Mouse (Mus musculus) kidney, postnatal 25 days (tissue): ENCODE measurements around the gene Cul9.
"Not testable (repeated sequence)": the region's sequence is repeated elsewhere in the genome, so short reads cannot be mapped to it uniquely, and the experiment has no call there.

Experiments used
- DNase-seq, 2 experiments: peaks; one replicate each; pipeline ENCODE4 v3.0.0; 2021; ENCODE audit warnings: mixed read lengths in 2 of 2

Gene Cul9

GRCm38 (mm10) chr17:46545813-46546564 lies at the start of gene Cul9:
Gene Cul9, minus strand, starts transcription at chr17:46546388.
- DNase-seq = peak; percentile 82 to 93

- DNase-seq = no peak
Observed at GRCm38 (mm10) chr17:46595336-46595735, 49.1 kb upstream of the Cul9 start.

- peak in 1 of 2 experiments; percentile 23 for DNase-seq
Observed at GRCm38 (mm10) chr17:46594606-46595005, 48.4 kb upstream of the Cul9 start.

DNA sequence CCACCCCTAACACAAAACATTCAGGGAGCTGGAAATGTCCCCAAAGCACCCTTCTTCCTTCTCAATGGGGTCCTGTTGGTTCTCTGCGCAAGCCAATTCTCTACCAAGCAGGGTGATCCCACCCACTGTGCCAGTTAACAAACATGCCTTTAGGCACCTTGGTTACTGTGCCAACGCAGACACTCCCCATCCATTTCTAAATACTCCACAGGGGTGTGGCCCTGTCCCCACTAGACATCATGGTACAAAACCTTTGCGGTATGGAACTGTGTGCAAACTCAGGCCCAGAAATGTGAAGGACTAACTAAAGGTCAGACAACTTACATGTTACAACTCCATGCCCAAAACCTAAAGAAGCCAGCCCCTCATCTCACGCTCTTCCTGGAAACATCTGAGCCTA lies 46.9 kb upstream of the Cul9 start:
- no peak for DNase-seq

DNA sequence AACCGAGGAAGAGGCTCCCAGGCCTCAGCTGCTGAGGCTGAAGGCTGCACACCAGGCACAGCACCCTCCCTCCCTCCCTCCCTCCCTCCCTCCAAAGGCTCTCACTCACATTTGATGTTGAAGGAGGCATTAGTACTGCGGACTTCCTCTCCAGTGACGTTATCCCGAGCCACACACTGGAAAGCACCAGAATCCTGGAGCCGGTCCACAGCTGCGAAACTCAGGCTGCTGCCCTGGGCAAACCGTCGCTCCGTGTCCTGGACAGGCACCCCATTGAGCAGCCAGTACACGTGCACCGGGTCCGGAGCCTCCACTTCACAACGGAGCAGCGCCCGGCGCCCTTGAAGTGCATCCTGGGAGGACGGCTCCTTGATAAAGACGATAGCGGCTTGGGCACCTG lies 45.2 kb upstream of the Cul9 start:
- no peak for DNase-seq

DNA sequence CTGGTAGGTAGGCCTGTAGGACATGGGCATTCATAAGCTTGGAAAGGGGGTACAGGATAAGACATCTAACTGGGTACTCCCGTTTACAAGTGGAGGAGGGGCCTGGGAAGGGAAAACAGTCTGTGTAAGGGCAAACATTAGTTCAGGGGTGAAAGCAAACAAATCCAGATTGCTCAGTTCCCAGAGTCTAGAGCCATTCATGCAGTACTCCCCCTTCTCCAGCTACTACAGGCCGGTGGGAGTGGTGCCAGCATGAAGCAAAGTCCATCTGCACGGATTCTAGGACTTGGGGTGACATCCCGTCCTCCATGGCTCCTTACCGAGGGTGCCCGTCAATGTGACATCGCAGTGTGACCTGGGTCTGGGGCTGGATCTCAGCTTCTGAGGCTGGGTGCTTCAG lies 44.3 kb upstream of the Cul9 start:
- no peak for DNase-seq

DNA sequence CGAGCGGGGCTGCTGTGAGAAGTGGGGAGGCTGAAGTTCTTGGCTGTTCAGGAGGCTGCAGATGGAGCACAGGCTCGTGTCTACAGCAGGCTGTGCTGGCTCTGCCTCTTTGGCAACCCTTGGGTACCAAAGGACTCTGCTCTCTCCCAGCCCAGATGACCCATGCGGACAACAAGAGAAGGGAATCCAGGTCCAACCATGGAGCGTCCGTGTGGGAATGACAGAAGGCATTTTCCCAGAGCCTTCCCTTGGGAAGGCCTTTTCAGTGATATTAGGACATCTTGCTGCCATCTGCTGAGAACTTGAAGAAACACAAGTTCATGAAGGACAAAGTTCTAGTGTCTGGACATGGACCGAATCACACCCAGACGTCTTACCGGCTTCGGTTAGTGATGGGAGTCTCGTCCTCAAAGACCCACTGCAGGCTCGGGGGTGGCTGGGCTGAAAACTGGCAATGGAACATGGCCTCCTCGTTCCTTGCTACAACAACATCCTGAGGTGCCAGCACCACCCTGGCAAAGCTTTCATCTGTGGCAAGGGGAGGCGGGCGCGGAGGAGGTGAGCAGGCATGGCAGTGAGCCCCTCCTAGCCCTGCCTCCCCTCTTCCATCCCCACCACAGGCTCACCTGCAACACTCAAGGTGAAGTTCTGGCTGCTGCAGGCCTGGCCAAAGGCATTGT lies 43.6 kb upstream of the Cul9 start:
- DNase-seq = peak; percentile 21 to 62

- no peak for DNase-seq
Observed at GRCm38 (mm10) chr17:46588913-46589312, 42.7 kb upstream of the Cul9 start.

DNA sequence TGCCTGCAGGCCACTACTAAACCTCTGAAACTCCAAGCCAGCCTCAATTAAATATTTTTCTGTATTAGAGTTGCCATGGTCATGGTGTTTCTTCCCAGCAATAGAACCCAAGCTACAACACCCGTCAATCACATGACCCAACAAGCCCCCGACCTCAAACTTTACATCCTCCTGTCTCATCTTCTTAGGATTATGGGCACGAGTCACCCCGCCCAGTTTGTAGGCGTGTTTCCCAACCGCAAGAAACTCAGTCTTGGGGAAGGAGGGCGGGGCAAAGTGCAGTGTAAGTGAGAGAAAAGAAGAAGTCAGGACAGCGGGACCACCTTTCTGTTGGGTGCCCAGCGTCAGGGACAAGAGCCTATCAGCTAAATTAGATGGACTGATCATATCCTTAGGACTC lies 42.0 kb upstream of the Cul9 start:
- no peak for DNase-seq

DNA sequence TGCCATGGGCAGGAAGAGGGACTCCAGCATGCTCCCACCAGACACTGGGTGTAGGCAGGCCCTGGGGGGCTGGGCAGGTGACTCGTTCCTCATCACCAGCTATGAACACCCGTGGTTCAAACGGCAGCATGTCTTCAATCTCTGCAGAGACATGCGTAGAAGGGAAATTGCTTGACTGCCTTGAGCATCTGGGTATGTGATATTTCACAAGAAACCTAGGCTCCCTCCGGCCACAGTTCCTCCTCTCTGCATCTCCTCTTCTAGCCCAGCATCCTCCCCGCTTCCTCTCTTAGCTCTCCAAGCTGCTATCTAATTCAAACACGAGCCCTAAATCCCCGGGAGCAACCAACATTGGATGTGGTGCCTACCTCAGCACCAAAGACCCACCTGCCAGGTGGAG lies 40.1 kb upstream of the Cul9 start:
- no peak for DNase-seq

- DNase-seq = no peak
Observed at GRCm38 (mm10) chr17:46578650-46579049, 32.5 kb upstream of the Cul9 start.

GRCm38 (mm10) chr17:46576070-46576469 lies 29.9 kb upstream of the Cul9 start:
- peak in 1 of 2 experiments; percentile 37 for DNase-seq

GRCm38 (mm10) chr17:46574535-46574934 lies 28.3 kb upstream of the Cul9 start:
- no peak for DNase-seq

- DNase-seq = no peak
Observed at GRCm38 (mm10) chr17:46571005-46571404, 24.8 kb upstream of the Cul9 start.

DNA sequence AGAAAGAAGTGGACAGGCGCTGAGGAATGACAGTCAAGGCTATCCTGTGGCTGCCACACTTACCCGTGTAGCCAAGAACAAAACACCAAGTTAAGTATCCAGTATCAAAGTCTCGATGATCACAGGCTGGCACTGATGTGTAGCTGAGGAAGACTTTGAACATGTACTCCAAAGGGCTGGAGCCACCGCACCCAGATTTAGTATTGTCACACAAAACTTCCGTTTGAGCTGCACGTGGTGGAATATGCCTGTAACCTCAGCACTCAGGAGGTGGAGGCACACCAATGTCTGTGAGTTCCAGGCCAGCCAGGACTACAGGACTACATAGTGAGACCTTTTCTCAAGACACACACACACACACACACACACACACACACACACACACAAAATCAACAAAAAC lies 13.0 kb upstream of the Cul9 start:
- DNase-seq = no peak

DNA sequence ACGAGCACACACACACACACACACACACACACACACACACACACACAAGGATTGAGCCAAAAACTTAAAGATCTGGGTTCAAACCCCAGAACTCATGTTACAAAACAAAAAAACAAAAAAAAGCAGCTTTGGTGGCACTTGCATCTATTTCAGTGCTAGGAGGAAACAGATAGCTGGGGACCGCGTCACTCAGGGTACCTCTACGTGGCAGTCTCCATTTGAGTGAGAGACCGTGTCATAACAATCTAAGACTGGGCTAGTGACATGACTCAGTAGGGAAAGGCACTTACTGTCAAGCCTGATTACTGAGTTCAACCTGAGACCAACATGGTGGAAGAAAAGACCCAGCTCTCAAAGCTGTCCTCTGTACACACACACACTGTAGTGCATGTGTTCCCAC lies 12.0 kb upstream of the Cul9 start:
- DNase-seq = no peak

- not testable (repeated sequence) for DNase-seq
Observed at GRCm38 (mm10) chr17:46557321-46557720, 11.1 kb upstream of the Cul9 start.

- peak; percentile 49 to 60 for DNase-seq
Observed at GRCm38 (mm10) chr17:46556584-46556945, 10.4 kb upstream of the Cul9 start.

DNA sequence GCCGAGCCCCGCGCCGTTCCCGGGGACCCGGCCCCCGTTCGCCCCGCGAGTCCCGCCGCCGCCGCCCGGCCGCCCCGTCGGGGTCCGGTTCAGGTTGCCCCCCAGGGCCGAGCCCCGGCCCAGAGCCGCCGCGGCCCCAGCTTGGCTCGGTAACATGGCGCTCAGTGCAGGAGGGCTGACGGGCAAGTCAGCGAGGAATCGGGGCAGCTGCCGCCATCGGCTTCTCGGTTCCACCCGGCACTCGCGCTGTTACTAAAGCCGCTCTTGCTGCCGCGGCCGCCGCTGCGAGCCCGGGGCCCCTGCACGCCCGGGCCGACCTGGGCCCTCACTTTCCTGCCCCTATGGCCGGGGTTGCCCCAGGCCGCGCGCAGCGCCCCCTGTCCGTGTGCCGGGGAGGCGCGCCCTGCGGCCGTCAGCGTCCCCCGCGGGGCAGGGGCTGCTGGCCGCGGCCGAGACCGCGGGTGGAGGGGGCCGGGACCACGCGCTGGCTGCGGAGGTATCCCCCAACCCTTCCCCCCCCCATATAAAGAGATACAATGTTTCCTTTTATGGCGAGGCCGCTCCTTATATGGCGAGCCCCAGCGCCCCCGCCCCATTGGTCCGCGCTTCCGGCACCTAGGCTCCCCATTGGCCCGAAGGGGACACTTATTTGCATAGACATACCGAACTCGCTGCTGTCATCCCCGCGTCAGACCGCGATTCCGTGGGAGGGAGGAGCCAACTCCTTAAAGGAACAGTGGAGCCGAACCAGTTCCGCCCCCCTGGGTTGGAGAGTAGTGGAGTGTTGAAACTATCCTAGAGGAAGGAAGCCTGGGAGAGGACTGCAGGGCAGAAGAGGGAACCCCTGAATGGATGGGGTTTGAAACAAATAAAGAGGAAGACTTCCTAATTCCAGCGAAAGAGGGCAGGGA lies 9.7 kb upstream of the Cul9 start, which contains the start of gene Srf:
TSS of gene Srf (minus strand) at position 503 of the 911 bp plus-strand sequence.
- DNase-seq = peak; percentile 96 to 98

- DNase-seq = peak; percentile 25 to 65
Observed at GRCm38 (mm10) chr17:46554977-46555672, 8.9 kb upstream of the Cul9 start.

- DNase-seq = peak; percentile 28 to 59
Observed at GRCm38 (mm10) chr17:46554646-46554976, 8.4 kb upstream of the Cul9 start.

DNA sequence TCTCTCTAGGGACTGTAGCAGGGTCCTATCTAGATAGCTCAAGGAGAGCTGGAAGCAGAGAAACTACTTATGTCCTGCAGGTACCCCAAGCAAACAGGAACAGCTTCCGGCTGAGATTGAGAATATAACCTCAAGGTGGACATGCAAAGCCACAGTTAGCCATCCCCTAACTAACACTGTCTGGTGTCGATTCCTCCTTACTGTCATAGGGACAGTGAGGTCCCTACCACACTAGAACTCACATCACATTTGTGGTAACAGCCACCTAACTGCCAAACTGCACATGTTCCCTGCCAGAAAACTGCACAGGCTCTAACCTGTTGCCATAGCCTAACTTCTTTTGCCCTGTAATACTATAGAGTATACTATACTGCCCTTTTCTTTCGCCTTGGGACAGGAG lies 7.7 kb upstream of the Cul9 start:
- no peak for DNase-seq

DNA sequence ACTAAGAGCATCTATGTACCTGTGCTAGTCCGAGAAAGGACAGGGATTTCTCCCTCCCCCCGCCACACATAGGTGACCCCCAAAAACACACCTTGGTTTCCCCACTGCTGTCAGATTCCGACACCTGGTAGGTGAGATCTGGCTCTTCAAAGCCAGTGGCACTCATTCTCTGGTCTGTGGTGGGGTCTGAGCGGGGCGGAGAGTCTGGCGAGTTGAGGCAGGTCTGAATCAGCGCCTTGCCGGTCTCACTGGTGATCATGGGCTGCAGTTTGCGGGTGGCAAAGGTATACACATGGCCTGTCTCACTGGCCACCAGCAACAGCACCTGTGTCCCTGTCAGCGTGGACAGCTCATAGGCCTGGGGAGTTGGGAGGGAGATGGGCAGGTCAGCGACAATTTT lies 7.3 kb upstream of the Cul9 start:
- peak in 1 of 2 experiments; percentile 57 for DNase-seq
